Mouse (Mus musculus): ENCODE data around the gene Mcm2. TPM values are rescaled to one million over a fixed set of nuclear protein-coding genes. Genes with fewer than 3 reads are reported as not detected.
A peak's percentile ranks its signal among the peaks of the same experiment; 100 is the strongest.

Mcm2 gene
- total RNA-seq, 2 experiments from 2014 or later = 28.9 to 40.1 TPM

GRCm38 (mm10) chr6:88889410-88890042 is 9.1 kb downstream of the Mcm2 start:
- peak; percentile 52 to 58 for DNase-seq

GRCm38 (mm10) chr6:88886417-88886967 is 12.1 kb downstream of the Mcm2 start:
- no peak for DNase-seq

GRCm38 (mm10) chr6:88885644-88886416 is 12.8 kb downstream of the Mcm2 start:
- no peak for DNase-seq

GRCm38 (mm10) chr6:88884690-88885089 is 13.9 kb downstream of the Mcm2 start:
- no peak for DNase-seq

- DNase-seq = no peak
Observed at GRCm38 (mm10) chr6:88884195-88884594, 14.4 kb downstream of the Mcm2 start.

- no peak for DNase-seq
Observed at GRCm38 (mm10) chr6:88881334-88881733, 17.2 kb downstream of the Mcm2 start.

- DNase-seq = no peak
Observed at GRCm38 (mm10) chr6:88879471-88879870, 19.1 kb downstream of the Mcm2 start.

GRCm38 (mm10) chr6:88874868-88875508 is 23.6 kb downstream of the Mcm2 start, which contains the start of gene Podxl2:
Gene Podxl2, minus strand, starts transcription at chr6:88875044.
- DNase-seq = peak; percentile 85 to 91

- peak in 1 of 2 experiments; percentile 30 for DNase-seq
Observed at GRCm38 (mm10) chr6:88873965-88874867, 24.4 kb downstream of the Mcm2 start.

GRCm38 (mm10) chr6:88872811-88873210 is 25.8 kb downstream of the Mcm2 start:
- no peak for DNase-seq

GRCm38 (mm10) chr6:88871546-88871945 is 27.0 kb downstream of the Mcm2 start:
- no peak for DNase-seq

- DNase-seq = no peak
Observed at GRCm38 (mm10) chr6:88870594-88870993, 28.0 kb downstream of the Mcm2 start.

- DNase-seq = peak; percentile 65 to 69
Observed at GRCm38 (mm10) chr6:88869459-88869858, 29.1 kb downstream of the Mcm2 start.

- no peak for DNase-seq
Observed at GRCm38 (mm10) chr6:88865704-88866103, 32.9 kb downstream of the Mcm2 start.

GRCm38 (mm10) chr6:88860914-88861313 is 37.7 kb downstream of the Mcm2 start:
- DNase-seq = peak; percentile 37 to 53

GRCm38 (mm10) chr6:88858341-88858740 is 40.2 kb downstream of the Mcm2 start:
- no peak for DNase-seq

- DNase-seq = no peak
Observed at GRCm38 (mm10) chr6:88857830-88858229, 40.8 kb downstream of the Mcm2 start.

- DNase-seq = peak; percentile 56 to 69
Observed at GRCm38 (mm10) chr6:88857249-88857648, 41.3 kb downstream of the Mcm2 start.

GRCm38 (mm10) chr6:88855636-88856035 is 42.9 kb downstream of the Mcm2 start:
- DNase-seq = peak; percentile 36 to 73

- no peak for DNase-seq
Observed at GRCm38 (mm10) chr6:88854509-88854908, 44.1 kb downstream of the Mcm2 start.

- DNase-seq = no peak
Observed at GRCm38 (mm10) chr6:88850034-88850433, 48.5 kb downstream of the Mcm2 start.

GRCm38 (mm10) chr6:88849270-88849669 is 49.3 kb downstream of the Mcm2 start:
- DNase-seq = peak; percentile 25 to 47

Data from adrenal gland, postnatal 36 days (tissue).